Mouse (Mus musculus): ENCODE results near the gene Prdm11.

DNA sequence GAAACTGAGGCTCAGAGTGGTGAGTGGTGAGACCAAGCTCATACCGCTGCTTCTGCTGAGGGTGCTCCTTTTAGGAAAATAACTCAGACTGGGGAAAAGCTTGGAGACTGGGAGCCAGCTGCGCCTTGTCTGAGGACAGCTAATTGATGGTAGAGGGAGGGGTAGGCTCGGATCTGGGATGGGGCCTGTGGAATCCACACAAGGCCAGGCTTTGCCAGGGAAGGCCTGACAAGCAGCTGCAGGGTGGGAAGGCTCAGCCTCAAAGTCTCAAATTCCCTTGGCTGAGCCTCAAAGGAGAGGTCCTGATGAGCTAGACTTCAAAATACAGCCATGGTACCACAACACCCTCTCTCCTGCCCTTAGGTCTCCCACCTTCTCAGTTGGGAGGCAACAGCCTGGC lies 36.9 kb upstream of the Prdm11 start:
- TF ChIP-seq CTCF (IDR thresholded peaks at IDR 0.05; ENCODE audit: low read depth) (no peak), EP300 (IDR thresholded peaks at IDR 0.05; ENCODE audit: low read depth) (no peak)

All from liver, postnatal 0 days (tissue).